Mouse (Mus musculus) limb, embryonic 15.5 days (tissue): ENCODE measurements around the gene 4921517D22Rik. TPM values are rescaled to one million over a fixed set of nuclear protein-coding genes. Genes with fewer than 3 reads are reported as not detected.
"Not testable (repeated sequence)": the region's sequence is repeated elsewhere in the genome, so short reads cannot be mapped to it uniquely, and the experiment has no call there.

ENCODE experiments used
- ATAC-seq: fragments of 200-750 bp; cut with Nextera tagmentation; 2 replicates; pipeline ENCODE4 v1.8.0; 2017; ENCODE audit warnings: low read depth, moderate TSS enrichment; ENCODE audit not compliant: insufficient number of reproducible peaks, low FRiP score, low TSS enrichment
- H3K27ac ChIP-seq: fragments of 300-500 bp; sonication (generic); 2 replicates; pipeline ENCODE4 v1.5.1; 2015; ENCODE audit warnings: moderate library complexity, mild to moderate bottlenecking, inconsistent platforms
- H3K27me3 ChIP-seq: fragments of 300-500 bp; sonication (generic); 2 replicates; pipeline ENCODE4 v1.6.1; 2015; ENCODE audit warnings: inconsistent platforms
- H3K36me3 ChIP-seq: fragments of 300-500 bp; sonication (generic); 2 replicates; pipeline ENCODE4 v1.6.1; 2015; ENCODE audit warnings: inconsistent platforms
- H3K4me1 ChIP-seq: fragments of 300-500 bp; sonication (generic); 2 replicates; pipeline ENCODE4 v1.6.1; 2015; ENCODE audit warnings: inconsistent platforms
- H3K4me2 ChIP-seq: fragments of 300-500 bp; sonication (generic); 2 replicates; pipeline ENCODE4 v1.6.1; 2015; ENCODE audit warnings: mild to moderate bottlenecking, inconsistent platforms
- H3K4me3 ChIP-seq: fragments of 300-500 bp; sonication (generic); 2 replicates; pipeline ENCODE4 v1.5.1; 2015; ENCODE audit warnings: mild to moderate bottlenecking, inconsistent platforms
- H3K9ac ChIP-seq: fragments of 300-500 bp; sonication (generic); 2 replicates; pipeline ENCODE4 v1.6.1; 2015; ENCODE audit warnings: inconsistent platforms
- H3K9me3 ChIP-seq: fragments of 300-500 bp; sonication (generic); 2 replicates; pipeline ENCODE4 v1.6.1; 2016; ENCODE audit warnings: inconsistent platforms
- WGBS: fragments of 180-500 bp; shearing (Covaris S2); methylation state at CpG from one replicate; pipeline ENCODE4 v1.1.7; 2015; 5-methylcytosine and 5-hydroxymethylcytosine counted together
- polyA plus RNA-seq: library from polyadenylated mRNA; unstranded; fragments of >200 nt; fragmentation: Nextera tagmentation; extraction: Ambion mirVana; gene quantifications from 2 replicates; pipeline ENCODE4 v1.2.1, GENCODE M21; 2015

The 4921517D22Rik gene
- polyA plus RNA-seq, result not detected in 2 replicates

DNA sequence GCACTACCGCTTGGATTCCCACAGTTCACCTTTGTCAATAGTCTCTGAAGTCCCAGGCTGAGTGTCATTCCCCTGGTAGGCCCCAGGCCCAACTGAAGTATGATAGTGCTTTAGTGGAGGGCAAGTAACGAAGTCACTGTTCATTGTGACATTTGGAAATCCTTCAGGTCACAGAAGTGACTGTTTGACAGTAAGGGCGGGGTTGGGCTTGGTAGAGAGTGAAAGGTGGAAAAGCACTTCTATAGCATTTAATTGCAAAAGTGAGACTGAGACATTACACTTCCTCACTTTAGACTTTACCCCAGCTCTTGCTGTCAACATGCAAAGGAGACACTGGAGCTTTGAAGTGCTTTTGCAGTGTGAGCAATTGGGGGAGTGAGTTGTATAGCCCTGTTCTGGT is at the start of gene 4921517D22Rik:
TSS of gene 4921517D22Rik (minus strand) at position 101 of the 400 bp plus-strand sequence.
- no peaks in the 10 kb centered on the region for H3K36me3 ChIP-seq
- 82% methylated on average over 3 of the region's 3 CpGs for WGBS
- H3K4me3 ChIP-seq, result no peak within 1 kb of the TSS
- no peaks in the 10 kb centered on the region for H3K27me3 ChIP-seq
- no peak within 1 kb of the TSS for H3K9ac ChIP-seq
- ATAC-seq, result no peak
- H3K4me2 ChIP-seq, result no peak within 1 kb of the TSS
- H3K9me3 ChIP-seq, result no peaks in the 10 kb centered on the region
- no peak within 1 kb of the TSS for H3K27ac ChIP-seq
- H3K4me1 ChIP-seq, result no peaks in the 10 kb centered on the region

DNA sequence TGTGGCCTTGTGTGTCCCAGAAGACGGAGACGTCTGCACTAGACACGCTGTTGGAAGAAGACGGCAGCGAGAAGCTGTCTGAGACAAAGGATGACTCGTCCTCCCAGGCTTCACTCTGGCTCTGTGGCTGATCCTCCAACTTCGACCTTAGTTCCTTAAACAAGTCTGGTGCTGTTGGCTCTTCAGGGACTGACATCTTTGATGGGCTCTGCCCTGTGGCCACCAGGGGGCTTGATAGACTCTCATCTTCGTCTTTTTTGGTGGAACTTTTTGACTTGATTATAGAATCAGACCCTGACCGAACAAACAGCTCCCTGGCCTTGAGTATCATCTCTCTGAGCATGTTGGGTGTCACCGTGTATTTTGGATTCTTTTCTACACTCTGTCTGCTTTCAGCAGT is 47.8 kb upstream of the 4921517D22Rik start:
- Histone ChIP-seq H3K9me3 (no peaks in the 10 kb centered on the region), H3K4me1 (no peaks in the 10 kb centered on the region), H3K36me3 (no peaks in the 10 kb centered on the region), H3K4me2 (no peak overlapping the region), H3K27me3 (no peaks in the 10 kb centered on the region), H3K9ac (no peak overlapping the region), H3K27ac (no peak overlapping the region), H3K4me3 (no peak overlapping the region)
- 74% methylated on average over 10 of the region's 10 CpGs for WGBS
- no peak for ATAC-seq

DNA sequence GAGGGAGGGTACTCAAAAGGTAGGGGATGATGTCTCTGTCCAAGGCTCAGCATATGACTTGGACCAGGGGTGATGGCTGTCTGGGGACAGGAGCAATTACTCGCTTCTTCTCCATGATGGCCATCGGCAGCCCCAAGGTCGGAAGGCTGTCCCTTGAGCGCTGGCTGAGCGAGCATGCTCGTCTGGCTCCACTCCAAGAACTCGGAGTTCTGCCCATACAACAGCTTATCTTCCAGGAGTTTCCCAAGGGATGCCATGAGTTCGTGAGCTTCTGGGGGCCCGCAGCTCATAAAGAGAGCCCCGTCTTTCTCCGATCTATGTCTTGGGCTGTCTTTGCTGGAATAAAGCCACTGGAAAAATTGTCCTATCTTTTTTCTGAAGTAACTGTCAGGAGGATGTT is 47.2 kb upstream of the 4921517D22Rik start:
- Histone ChIP-seq H3K4me1 (no peaks in the 10 kb centered on the region), H3K4me2 (no peak overlapping the region), H3K36me3 (no peaks in the 10 kb centered on the region), H3K27me3 (no peaks in the 10 kb centered on the region), H3K27ac (no peak overlapping the region), H3K9ac (no peak overlapping the region), H3K9me3 (no peaks in the 10 kb centered on the region), H3K4me3 (no peak overlapping the region)
- 81% methylated on average over 11 of the region's 11 CpGs for WGBS
- no peak for ATAC-seq

DNA sequence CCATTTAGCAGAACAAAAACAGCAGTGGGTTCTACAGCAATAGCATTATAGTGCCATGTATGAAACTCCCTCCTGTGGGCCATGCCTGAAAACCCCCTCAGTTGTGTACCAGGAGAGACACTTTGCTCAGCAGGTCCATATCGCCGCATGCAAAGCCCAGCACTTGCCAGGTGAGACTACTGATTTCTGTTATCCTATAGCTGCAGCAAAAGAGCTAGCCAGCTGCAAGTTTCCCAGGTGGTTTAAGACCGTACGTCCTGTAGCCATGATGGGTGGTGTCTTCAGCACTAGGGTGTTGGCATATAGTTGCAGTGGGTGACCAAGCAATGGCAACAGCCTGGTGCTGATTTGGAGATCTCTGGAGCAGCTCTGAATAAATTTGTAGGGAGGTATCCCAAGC is 45.5 kb upstream of the 4921517D22Rik start:
- Histone ChIP-seq H3K9ac (no peak overlapping the region), H3K27ac (no peak overlapping the region), H3K9me3 (no peaks in the 10 kb centered on the region), H3K4me3 (no peak overlapping the region), H3K4me1 (no peaks in the 10 kb centered on the region), H3K27me3 (no peaks in the 10 kb centered on the region), H3K4me2 (no peak overlapping the region), H3K36me3 (no peaks in the 10 kb centered on the region)
- WGBS, result 88% methylated on average over 4 of the region's 4 CpGs
- no peak for ATAC-seq

DNA sequence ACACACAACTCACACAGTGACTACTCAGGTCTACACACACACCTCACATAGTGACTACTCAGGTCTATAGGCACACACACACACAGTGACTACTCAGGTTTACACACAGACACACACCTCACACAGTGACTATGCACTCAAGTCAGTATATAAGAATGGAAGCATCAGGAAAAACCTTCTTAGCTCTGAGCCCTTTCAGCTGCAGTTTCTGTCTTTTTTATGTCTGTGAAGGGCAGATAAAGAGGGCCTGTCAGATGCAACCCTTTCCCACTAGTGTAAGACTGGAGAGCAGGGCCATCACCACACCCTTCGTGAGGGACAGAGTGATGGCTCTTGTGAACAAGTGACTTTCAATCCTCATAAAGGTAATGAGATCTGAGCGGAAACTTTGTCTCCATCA is 44.5 kb upstream of the 4921517D22Rik start:
- 72% methylated on average over 2 of the region's 2 CpGs for WGBS
- Histone ChIP-seq H3K9ac (no peak overlapping the region), H3K36me3 (no peaks in the 10 kb centered on the region), H3K4me2 (no peak overlapping the region), H3K4me3 (no peak overlapping the region), H3K4me1 (no peaks in the 10 kb centered on the region), H3K27ac (no peak overlapping the region), H3K9me3 (no peaks in the 10 kb centered on the region), H3K27me3 (no peaks in the 10 kb centered on the region)
- ATAC-seq, result no peak

DNA sequence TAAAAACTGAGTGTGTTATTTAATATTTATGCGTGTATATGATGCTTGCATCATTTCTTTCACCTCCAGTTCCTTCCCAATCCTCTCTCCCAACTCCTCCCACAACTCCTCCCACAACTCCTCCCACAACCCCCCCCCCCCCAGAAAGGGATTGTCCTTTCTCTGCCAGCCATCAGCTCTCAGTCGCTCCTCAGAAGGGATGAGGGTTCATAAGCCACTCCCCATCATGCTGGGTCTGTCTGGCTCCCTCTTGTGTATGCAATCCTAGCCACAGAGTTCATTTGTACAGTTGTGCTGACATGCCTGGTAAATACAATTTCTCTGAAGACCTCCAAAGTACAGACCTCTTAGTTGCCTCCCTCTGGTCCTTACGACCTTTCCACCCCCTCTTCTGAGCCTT is 41.3 kb upstream of the 4921517D22Rik start:
- Histone ChIP-seq H3K4me3 (no peak overlapping the region), H3K4me1 (no peaks in the 10 kb centered on the region), H3K9me3 (no peaks in the 10 kb centered on the region), H3K4me2 (no peak overlapping the region), H3K36me3 (no peaks in the 10 kb centered on the region), H3K27ac (no peak overlapping the region), H3K27me3 (no peaks in the 10 kb centered on the region), H3K9ac (no peak overlapping the region)
- no peak for ATAC-seq
- 27% methylated on average over 3 of the region's 3 CpGs for WGBS

DNA sequence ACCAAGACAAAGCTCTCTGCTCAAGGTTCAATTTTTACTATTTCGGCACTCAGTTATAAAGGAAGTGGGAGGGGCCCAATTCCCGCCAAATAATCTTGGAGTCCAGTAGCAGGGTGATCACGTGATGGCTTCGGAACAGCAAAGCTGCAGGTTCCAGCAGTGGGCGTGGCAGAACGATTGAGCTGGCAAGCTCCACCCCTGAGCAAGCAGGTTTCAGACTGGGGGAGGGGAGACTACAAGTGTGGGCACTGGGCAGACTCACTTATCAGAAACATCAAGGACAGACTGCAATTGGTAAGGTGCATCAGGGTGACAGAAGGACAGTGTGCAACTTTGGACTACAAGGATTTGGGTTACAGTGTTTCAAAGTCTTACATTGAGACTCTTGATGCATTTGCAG is 40.4 kb upstream of the 4921517D22Rik start:
- 30% methylated on average over 6 of the region's 6 CpGs for WGBS
- H3K9ac ChIP-seq, H3K4me1 ChIP-seq, H3K36me3 ChIP-seq, H3K27me3 ChIP-seq, H3K4me3 ChIP-seq, H3K9me3 ChIP-seq, ATAC-seq, H3K27ac ChIP-seq, H3K4me2 ChIP-seq: not testable (repeated sequence)

DNA sequence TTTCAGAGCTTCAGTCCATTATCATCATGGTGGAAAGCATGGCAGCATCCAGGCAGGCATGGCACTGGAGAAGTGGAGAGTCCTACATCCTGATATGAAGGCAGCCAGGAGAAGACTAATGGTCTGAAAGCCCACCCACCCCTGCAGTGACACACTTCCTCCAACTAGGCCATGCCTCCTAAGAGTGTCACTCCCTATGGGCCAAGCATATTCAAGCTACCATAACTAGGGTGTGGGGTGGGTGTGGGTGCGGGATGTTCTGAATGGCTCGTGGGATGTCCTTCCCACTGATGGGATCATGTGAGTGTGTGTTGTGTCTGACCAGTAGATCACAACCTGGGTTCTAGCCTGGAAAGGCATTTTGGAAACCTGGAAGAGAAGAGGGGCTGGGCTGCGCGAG is 40.0 kb upstream of the 4921517D22Rik start:
- H3K4me2 ChIP-seq, result no peak overlapping the region
- H3K9me3 ChIP-seq, result no peaks in the 10 kb centered on the region
- H3K36me3 ChIP-seq, result no peaks in the 10 kb centered on the region
- H3K27me3 ChIP-seq, result no peaks in the 10 kb centered on the region
- no peak overlapping the region for H3K27ac ChIP-seq
- no peak for ATAC-seq
- 79% methylated on average over 4 of the region's 4 CpGs for WGBS
- no peak overlapping the region for H3K4me3 ChIP-seq
- no peak overlapping the region for H3K9ac ChIP-seq
- H3K4me1 ChIP-seq, result no peaks in the 10 kb centered on the region

DNA sequence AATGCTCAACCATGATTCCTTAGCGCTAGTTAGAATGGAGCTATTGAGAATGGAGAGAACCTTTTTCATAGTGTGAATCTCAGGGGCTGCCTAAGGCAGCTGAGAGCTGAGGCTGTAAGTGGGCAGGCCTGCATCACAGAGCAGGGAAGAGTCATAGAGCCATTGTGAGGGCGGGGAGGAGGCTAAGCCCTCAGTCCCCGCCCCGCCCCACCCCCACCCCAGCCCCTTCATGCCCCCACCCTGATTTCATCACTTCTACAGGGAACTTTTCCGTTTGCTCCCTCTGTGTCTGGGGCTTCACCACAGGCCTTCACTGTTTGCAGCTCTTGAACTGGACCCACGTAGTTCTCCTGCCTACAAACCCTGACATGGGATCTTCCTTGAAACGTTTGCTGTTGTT is 37.7 kb upstream of the 4921517D22Rik start, which contains the start of gene Spata31d1d:
TSS of gene Spata31d1d (minus strand) at position 101 of the 400 bp plus-strand sequence.
- Histone ChIP-seq H3K27ac (no peak within 1 kb of the TSS), H3K4me1 (no peaks in the 10 kb centered on the region), H3K4me2 (no peak within 1 kb of the TSS), H3K9me3 (no peaks in the 10 kb centered on the region), H3K4me3 (no peak within 1 kb of the TSS), H3K27me3 (no peaks in the 10 kb centered on the region), H3K36me3 (no peaks in the 10 kb centered on the region), H3K9ac (no peak within 1 kb of the TSS)
- no peak for ATAC-seq
- 53% methylated on average over 7 of the region's 7 CpGs for WGBS

DNA sequence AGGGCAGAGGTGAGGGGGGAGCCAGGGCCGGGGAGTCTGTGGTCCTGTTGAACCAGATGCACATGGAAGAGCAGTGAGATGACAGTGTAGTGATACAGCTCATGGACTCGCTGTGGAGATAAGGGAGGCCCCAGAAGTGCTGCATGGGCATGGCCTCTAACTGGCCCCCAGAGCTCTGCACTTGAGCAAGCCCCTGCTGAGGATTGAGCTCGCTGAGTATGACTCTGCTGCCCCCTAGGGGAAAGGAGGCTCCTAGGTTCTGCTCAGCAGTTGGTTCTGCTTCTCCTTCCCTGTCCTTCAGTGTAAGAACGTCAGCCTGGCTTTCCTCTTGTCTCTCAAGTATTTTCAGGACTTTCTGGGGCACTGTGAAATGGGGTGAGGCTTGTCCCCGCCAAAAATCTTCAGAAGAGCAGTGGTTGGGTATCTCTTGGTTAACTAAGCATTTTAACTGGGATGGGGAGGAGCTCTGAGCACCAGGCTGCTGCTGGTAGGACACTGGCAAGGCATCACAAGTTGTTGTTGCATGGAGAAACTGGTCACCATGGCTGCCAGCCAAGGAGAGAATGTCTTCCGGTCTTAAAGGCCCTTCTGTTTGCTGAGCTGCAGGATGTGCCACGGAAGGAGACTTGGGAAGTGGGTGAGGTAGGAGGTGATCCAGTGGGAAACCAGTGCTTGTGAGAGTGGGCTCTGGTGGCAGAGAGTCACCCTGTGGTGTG is 34.6 kb upstream of the 4921517D22Rik start:
- Histone ChIP-seq H3K27me3 (no peaks in the 10 kb centered on the region), H3K9ac (no peak overlapping the region), H3K9me3 (no peaks in the 10 kb centered on the region), H3K4me3 (no peak overlapping the region), H3K27ac (no peak overlapping the region), H3K4me1 (peaks cover 5% of the 10 kb centered on the region), H3K4me2 (no peak overlapping the region), H3K36me3 (no peaks in the 10 kb centered on the region)
- peak; percentile 53; the same call in 1 of the 2 replicates for ATAC-seq
- 28% methylated on average over 7 of the region's 7 CpGs for WGBS

DNA sequence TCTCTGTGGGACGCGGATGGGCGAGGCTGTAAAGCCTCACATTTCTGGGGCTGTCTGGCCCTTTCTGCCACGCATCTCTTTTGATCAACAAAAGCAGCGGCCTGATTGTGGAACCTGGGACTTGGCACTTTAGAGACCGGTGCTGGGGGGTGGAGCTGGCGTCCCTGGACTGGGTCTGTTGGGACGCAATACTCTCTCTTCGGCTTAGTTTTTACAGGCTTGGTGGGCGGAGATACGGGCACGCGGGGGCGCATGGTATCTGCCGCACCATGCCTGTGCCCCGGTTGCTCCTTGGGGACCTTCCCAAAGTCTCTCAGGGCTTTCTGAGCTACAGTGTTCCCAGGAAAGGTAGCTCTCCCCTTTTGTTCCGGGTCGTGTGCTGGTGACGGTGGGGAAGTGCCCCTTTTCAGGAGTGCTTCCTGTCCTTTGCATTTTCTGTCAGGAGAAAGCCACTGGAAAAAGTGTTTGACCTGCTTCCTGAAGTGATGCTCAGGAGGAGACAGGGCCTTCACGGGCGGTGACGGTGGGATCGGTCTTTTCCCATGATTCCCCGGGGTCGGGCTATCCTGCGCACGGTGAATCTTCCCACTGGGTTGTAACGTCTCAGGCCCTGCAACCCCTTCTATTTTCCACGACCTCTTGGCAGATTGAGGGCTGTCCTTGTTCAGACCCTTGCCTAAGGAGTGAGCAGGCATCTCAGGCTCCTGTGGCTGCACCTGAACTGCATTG is 32.4 kb upstream of the 4921517D22Rik start:
- Histone ChIP-seq H3K27ac (no peak overlapping the region), H3K4me2 (peak overlapping the region; percentile 39), H3K4me1 (peaks cover 5% of the 10 kb centered on the region), H3K36me3 (no peaks in the 10 kb centered on the region), H3K9me3 (no peaks in the 10 kb centered on the region), H3K27me3 (no peaks in the 10 kb centered on the region), H3K4me3 (peak overlapping the region; percentile 3; the same call in 1 of the 2 replicates), H3K9ac (no peak overlapping the region)
- WGBS, result 24% methylated on average over 29 of the region's 29 CpGs
- no peak for ATAC-seq

DNA sequence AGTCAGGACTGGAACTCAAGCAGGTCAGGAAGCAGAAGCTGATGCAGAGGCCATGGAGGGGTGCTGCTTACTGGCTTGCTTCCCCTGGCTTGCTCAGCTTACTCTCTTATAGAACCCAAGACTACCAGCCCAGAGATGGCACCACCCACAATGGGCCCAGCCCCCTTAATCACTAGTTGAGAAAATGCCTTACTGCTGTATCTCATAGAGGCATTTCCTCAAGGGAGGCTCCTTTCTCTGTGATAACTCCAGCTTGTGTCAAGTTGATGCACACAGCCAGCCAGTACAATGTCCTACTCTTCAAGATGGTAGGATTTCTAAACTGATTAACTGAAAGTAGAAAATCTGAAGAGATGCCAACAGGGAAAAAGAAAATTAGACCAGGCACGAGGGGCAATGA is 28.2 kb upstream of the 4921517D22Rik start:
- not testable (repeated sequence) for H3K4me3 ChIP-seq, H3K36me3 ChIP-seq, H3K27me3 ChIP-seq, H3K9me3 ChIP-seq, ATAC-seq, H3K9ac ChIP-seq, H3K4me2 ChIP-seq, H3K27ac ChIP-seq
- 78% methylated on average over 1 of the region's 1 CpGs for WGBS
- H3K4me1 ChIP-seq, result peaks cover 13% of the 10 kb centered on the region
